Mouse (Mus musculus) mouse embryonic stem cell (cell line): ENCODE measurements at regions not wholly inside any gene's neighbourhood (a gene's known extent, or its start where the extent isn't known, plus 50 kb on each side); places are given as distances from the start of the nearest gene placed in this dataset.

Source experiments
- in situ Hi-C, 2 experiments: fragments of 300-500 bp; cut with MboI; formaldehyde crosslinking; loops; 1 replicate in 1 of 2; 3 replicates in 1 of 2; pipeline ENCODE4 v1.14.3; 2019 to 2020; ENCODE audit warnings: low sequenced_read_pairs in 2 of 2, low pct_unique_long_range_greater_than_20kb in 1 of 2, mixed read lengths in 1 of 2; ENCODE audit not compliant: unreplicated experiment in 1 of 2

GRCm38 (mm10) chr9:101489013-101489412 is 237.4 kb upstream of the Ppp2r3a start:
- in situ Hi-C loops, result no loop called here

GRCm38 (mm10) chr9:101476223-101476622 is 224.6 kb upstream of the Ppp2r3a start:
- in situ Hi-C loops, result no loop called here

- in situ Hi-C loops, result no loop called here
These were observed 221.5 kb upstream of the Ppp2r3a start for GRCm38 (mm10) chr9:101473074-101473461.

- in situ Hi-C loops, result no loop called here
These were observed 220.8 kb upstream of the Ppp2r3a start for GRCm38 (mm10) chr9:101472101-101473073.

GRCm38 (mm10) chr9:101471665-101472064 is 220.1 kb upstream of the Ppp2r3a start:
- in situ Hi-C loops, result no loop called here

GRCm38 (mm10) chr9:101469756-101470155 is 218.2 kb upstream of the Ppp2r3a start:
- in situ Hi-C loops, result no loop called here

- in situ Hi-C loops, result no loop called here
These were observed 213.3 kb upstream of the Ppp2r3a start for GRCm38 (mm10) chr9:101464727-101465427.

GRCm38 (mm10) chr9:101458947-101459627 is 207.5 kb upstream of the Ppp2r3a start:
- in situ Hi-C loops, result no loop called here

- in situ Hi-C loops, result no loop called here
These were observed 206.8 kb upstream of the Ppp2r3a start for GRCm38 (mm10) chr9:101458306-101458946.

- in situ Hi-C loops, result no loop called here
These were observed 194.7 kb upstream of the Ppp2r3a start for GRCm38 (mm10) chr9:101446316-101446715.

- in situ Hi-C loops, result no loop called here
These were observed 194.2 kb upstream of the Ppp2r3a start for GRCm38 (mm10) chr9:101445764-101446163.

GRCm38 (mm10) chr9:101445293-101445692 is 193.7 kb upstream of the Ppp2r3a start:
- in situ Hi-C loops, result no loop called here

- in situ Hi-C loops, result no loop called here
These were observed 188.3 kb upstream of the Ppp2r3a start for GRCm38 (mm10) chr9:101439856-101440255.

- in situ Hi-C loops, result no loop called here
These were observed 187.1 kb upstream of the Ppp2r3a start for GRCm38 (mm10) chr9:101438564-101439180.

- in situ Hi-C loops, result no loop called here
These were observed 173.5 kb upstream of the Ppp2r3a start for GRCm38 (mm10) chr9:101424974-101425670.

- in situ Hi-C loops, result no loop called here
These were observed 171.4 kb upstream of the Ppp2r3a start for GRCm38 (mm10) chr9:101423041-101423440.

GRCm38 (mm10) chr9:101422006-101422405 is 170.4 kb upstream of the Ppp2r3a start:
- in situ Hi-C loops, result no loop called here

- in situ Hi-C loops, result no loop called here
These were observed 169.5 kb upstream of the Ppp2r3a start for GRCm38 (mm10) chr9:101421136-101421535.
